Mouse (Mus musculus) hindbrain, embryonic 11.5 days (tissue): ENCODE data around the gene Rrh. TPM values are rescaled to one million over a fixed set of nuclear protein-coding genes. Genes with fewer than 3 reads are reported as not detected.
A peak's percentile ranks its signal among the peaks of the same experiment; 100 is the strongest.
"Not testable (repeated sequence)": the region's sequence is repeated elsewhere in the genome, so short reads cannot be mapped to it uniquely, and the experiment has no call there.

Experiments used
- ATAC-seq: fragments of 200-750 bp; cut with Nextera tagmentation; 2 replicates; pipeline ENCODE4 v1.8.0; 2017; ENCODE audit warnings: mild to moderate bottlenecking, moderate TSS enrichment, moderate library complexity; ENCODE audit not compliant: low FRiP score
- DNase-seq: peaks from one replicate; pipeline ENCODE4 v3.0.0-alpha.2; 2015; ENCODE audit warnings: low spot score
- H3K27ac ChIP-seq: fragments of 300-500 bp; sonication (generic); 2 replicates; pipeline ENCODE4 v1.5.1; 2014; ENCODE audit warnings: mild to moderate bottlenecking, low read depth, low read length
- H3K27me3 ChIP-seq: fragments of 300-500 bp; sonication (generic); 2 replicates; pipeline ENCODE4 v1.6.1; 2014; ENCODE audit warnings: mild to moderate bottlenecking, low read length, moderate library complexity, mixed read lengths; ENCODE audit not compliant: control insufficient read depth, insufficient read depth
- H3K36me3 ChIP-seq: fragments of 300-500 bp; sonication (generic); 2 replicates; pipeline ENCODE4 v1.6.1; 2014; ENCODE audit warnings: mild to moderate bottlenecking, low read length, moderate library complexity, mixed read lengths; ENCODE audit not compliant: control insufficient read depth, insufficient read depth
- H3K4me1 ChIP-seq: fragments of 300-500 bp; sonication (generic); replicated peaks from 2 replicates; pipeline ENCODE4 v1.6.1; 2014; ENCODE audit warnings: low read length, mixed read lengths; ENCODE audit not compliant: control insufficient read depth, insufficient read depth
- H3K4me2 ChIP-seq: fragments of 300-500 bp; sonication (generic); replicated peaks from 2 replicates; pipeline ENCODE4 v1.6.1; 2014; ENCODE audit warnings: mild to moderate bottlenecking, low read depth, low read length
- H3K4me3 ChIP-seq: fragments of 300-500 bp; sonication (generic); 2 replicates; pipeline ENCODE4 v1.5.1; 2014; ENCODE audit warnings: low read depth, low read length
- H3K9ac ChIP-seq: fragments of 300-500 bp; sonication (generic); 2 replicates; pipeline ENCODE4 v1.6.1; 2014; ENCODE audit warnings: low read depth, low read length
- H3K9me3 ChIP-seq: fragments of 300-500 bp; sonication (generic); 2 replicates; pipeline ENCODE4 v1.6.1; 2016; ENCODE audit warnings: low read length; ENCODE audit not compliant: control insufficient read depth
- WGBS: fragments of 180-500 bp; shearing (Covaris S2); extraction: QIAGEN DNeasy Blood & Tissue Kit; methylation state at CpG from one replicate; pipeline ENCODE4 v1.1.7; 2014; 5-methylcytosine and 5-hydroxymethylcytosine counted together
- polyA plus RNA-seq: library from polyadenylated mRNA; unstranded; fragments of >200 nt; fragmentation: Nextera tagmentation; extraction: Ambion mirVana; gene quantifications from 2 replicates; pipeline ENCODE4 v1.2.1, GENCODE M21; 2014

Gene Rrh
- polyA plus RNA-seq, 1 experiment from 2014 or later: not detected

GRCm38 (mm10) chr3:129766106-129766505 is 56.3 kb downstream of the Rrh start:
- DNase-seq (no peak), ATAC-seq (no peak)
- H3K9ac ChIP-seq: no peak overlapping the region
- no peak overlapping the region for H3K4me3 ChIP-seq
- no peaks in the 10 kb centered on the region for H3K9me3 ChIP-seq
- no peaks in the 10 kb centered on the region for H3K4me1 ChIP-seq
- H3K27ac ChIP-seq: no peak overlapping the region
- no peaks in the 10 kb centered on the region for H3K36me3 ChIP-seq
- H3K4me2 ChIP-seq: no peak overlapping the region
- 88% methylated on average over 4 of the region's 4 CpGs for WGBS
- H3K27me3 ChIP-seq: no peaks in the 10 kb centered on the region

- not testable (repeated sequence) for H3K9me3 ChIP-seq, H3K4me2 ChIP-seq, H3K27ac ChIP-seq, DNase-seq, H3K4me1 ChIP-seq, H3K36me3 ChIP-seq, H3K4me3 ChIP-seq, H3K9ac ChIP-seq, H3K27me3 ChIP-seq, ATAC-seq
- 91% methylated on average over 1 of the region's 1 CpGs for WGBS
These were observed 64.8 kb downstream of the Rrh start for GRCm38 (mm10) chr3:129757599-129757998.

- H3K4me3 ChIP-seq: no peak within 1 kb of the TSS
- WGBS: 12% methylated on average over 20 of the region's 20 CpGs
- H3K36me3 ChIP-seq: no peaks in the 10 kb centered on the region
- ATAC-seq: no peak
- H3K9ac ChIP-seq: no peak within 1 kb of the TSS; the same call in 1 of the 2 replicates
- no peak within 1 kb of the TSS for H3K27ac ChIP-seq
- H3K9me3 ChIP-seq: no peaks in the 10 kb centered on the region
- peak within 1 kb of the TSS; percentile 17 for H3K4me2 ChIP-seq
- peaks cover 2% of the 10 kb centered on the region; the same call in 1 of the 2 replicates for H3K27me3 ChIP-seq
- H3K4me1 ChIP-seq: no peaks in the 10 kb centered on the region; the same call in 1 of the 2 replicates
- DNase-seq: peak; percentile 27
These were observed 67.5 kb downstream of the Rrh start, which contains the start of gene Egf for GRCm38 (mm10) chr3:129754650-129755604. Gene Egf, minus strand, starts transcription at chr3:129755316.

Other genes starting within 250 kb of the Rrh start
- 1.4 and 2.0 TPM in 2 replicates for gene Egf, start 67.3 kb downstream of the Rrh start, polyA plus RNA-seq
- not detected in 2 replicates for gene Lrit3, start 18.6 kb downstream of the Rrh start, polyA plus RNA-seq
- 36.9 and 44.4 TPM in 2 replicates for gene Gar1, start 8.8 kb upstream of the Rrh start, polyA plus RNA-seq
- 0.54 and 0.63 TPM in 2 replicates for gene Cfi, start 13.3 kb upstream of the Rrh start, polyA plus RNA-seq
- 23.9 and 24.6 TPM in 2 replicates for gene Pla2g12a, start 56.0 kb upstream of the Rrh start, polyA plus RNA-seq
- gene Casp6, start 78.8 kb upstream of the Rrh start, polyA plus RNA-seq: 66.0 and 67.4 TPM in 2 replicates
- gene Mcub, start 147.6 kb upstream of the Rrh start, polyA plus RNA-seq: 1.7 and 2.8 TPM in 2 replicates
- gene Sec24b, start 239.0 kb upstream of the Rrh start, polyA plus RNA-seq: 29.9 and 30.0 TPM in 2 replicates